Mouse (Mus musculus) liver, adult 2 months (tissue): ENCODE measurements around the gene Wap. TPM values are rescaled to one million over a fixed set of nuclear protein-coding genes. Genes with fewer than 3 reads are reported as not detected.

Experiments used
- DNase-seq: peaks from one replicate; pipeline ENCODE4 v3.0.0-alpha.2; 2011; ENCODE audit warnings: low read depth, low spot score; ENCODE audit errors: extremely low read depth
- H3K27ac ChIP-seq: fragments of 200-500 bp; replicated peaks from 2 replicates; pipeline ENCODE4 v1.5.1; 2012; ENCODE audit warnings: low read depth, mild to moderate bottlenecking, control low read depth, inconsistent platforms, low read length; ENCODE audit not compliant: insufficient read depth
- H3K27me3 ChIP-seq: fragments of 200-500 bp; 2 replicates; pipeline ENCODE4 v1.6.1; 2012; ENCODE audit warnings: mild to moderate bottlenecking, moderate library complexity, low read length, inconsistent platforms; ENCODE audit not compliant: control insufficient read depth, insufficient read depth
- H3K36me3 ChIP-seq: fragments of 200-500 bp; 2 replicates; pipeline ENCODE4 v1.6.1; 2012; ENCODE audit warnings: low read length, inconsistent platforms; ENCODE audit not compliant: control insufficient read depth, insufficient read depth
- H3K4me1 ChIP-seq: fragments of 200-500 bp; 2 replicates; pipeline ENCODE4 v1.6.1; 2011; ENCODE audit warnings: low read length; ENCODE audit not compliant: control insufficient read depth, insufficient read depth
- H3K4me3 ChIP-seq: fragments of 200-500 bp; 2 replicates; pipeline ENCODE4 v1.5.1; 2011; ENCODE audit warnings: low read depth, mild to moderate bottlenecking, control low read depth, low read length, moderate library complexity; ENCODE audit not compliant: insufficient read depth
- H3K79me2 ChIP-seq: fragments of 200-500 bp; 2 replicates; pipeline ENCODE4 v1.6.1; 2012; ENCODE audit warnings: inconsistent platforms, mild to moderate bottlenecking, low read length, moderate library complexity; ENCODE audit not compliant: control insufficient read depth, insufficient read depth
- H3K9ac ChIP-seq: fragments of 200-500 bp; 2 replicates; pipeline ENCODE4 v1.6.1; 2012; ENCODE audit warnings: low read depth, mild to moderate bottlenecking, control low read depth, inconsistent platforms, low read length
- CTCF ChIP-seq: fragments of 200-500 bp; IDR thresholded peaks from 2 replicates; pipeline ENCODE4 v1.5.1; 2011; ENCODE audit warnings: low read depth, low read length, control low read depth
- POLR2A ChIP-seq: fragments of 200-500 bp; IDR thresholded peaks from 2 replicates; pipeline ENCODE4 v1.6.1; 2011; ENCODE audit warnings: low read length, control low read depth; ENCODE audit not compliant: insufficient read depth; ENCODE audit errors: extremely low read depth
- WGBS: fragments of 180-500 bp; shearing (Covaris S2); methylation state at CpG from one replicate; pipeline ENCODE4 v1.1.7; 2018; 5-methylcytosine and 5-hydroxymethylcytosine counted together
- polyA plus RNA-seq: library from polyadenylated mRNA; depleted of rRNA; stranded (reverse); fragments of >200 nt; gene quantifications from 2 replicates; pipeline ENCODE4 v1.2.3, GENCODE M21; 2012; rRNA removed
- total RNA-seq: library from RNA; depleted of rRNA; stranded (reverse); fragments of >200 nt; gene quantifications from 2 replicates; pipeline ENCODE4 v1.2.3, GENCODE M21; 2014; rRNA removed

Gene Wap
- total and polyA plus RNA-seq, 2 experiments, result not detected

GRCm38 (mm10) chr11:6585748-6586147, 52.7 kb downstream of the Wap start:
- Histone ChIP-seq H3K27me3 (no peaks in the 10 kb centered on the region), H3K79me2 (no peaks in the 10 kb centered on the region), H3K27ac (no peak overlapping the region), H3K4me1 (no peaks in the 10 kb centered on the region; the same call in 1 of the 2 replicates), H3K36me3 (no peaks in the 10 kb centered on the region), H3K4me3 (no peak overlapping the region), H3K9ac (no peak overlapping the region)
- DNase-seq, result no peak
- 93% methylated on average over 8 of the region's 8 CpGs for WGBS
- TF ChIP-seq CTCF (no peak), POLR2A (no peak)

Other genes with a start within 250 kb of the Wap start
- 3.0 and 4.4 TPM in 2 replicates for gene Zmiz2, start 249.6 kb downstream of the Wap start, total RNA-seq
- 14.7 and 15.2 TPM in 2 replicates for gene Zmiz2, start 249.6 kb downstream of the Wap start, polyA plus RNA-seq
- gene Ppia, start 223.2 kb downstream of the Wap start, total RNA-seq, result 1,424 and 1,884 TPM in 2 replicates
- gene Ppia, start 223.2 kb downstream of the Wap start, polyA plus RNA-seq, result 454 and 472 TPM in 2 replicates
- 35.8 and 44.4 TPM in 2 replicates for gene H2afv, start 194.2 kb downstream of the Wap start, total RNA-seq
- gene H2afv, start 194.2 kb downstream of the Wap start, polyA plus RNA-seq, result 30.9 and 31.1 TPM in 2 replicates
- 11.2 and 12.6 TPM in 2 replicates for gene Purb, start 162.7 kb downstream of the Wap start, total RNA-seq
- gene Purb, start 162.7 kb downstream of the Wap start, polyA plus RNA-seq, result 2.5 and 2.6 TPM in 2 replicates
- gene Myo1g, start 117.7 kb downstream of the Wap start, total RNA-seq, result 1.1 and 2.6 TPM in 2 replicates
- 1.4 and 2.3 TPM in 2 replicates for gene Myo1g, start 117.7 kb downstream of the Wap start, polyA plus RNA-seq
- 16.5 and 18.6 TPM in 2 replicates for gene Ccm2, start 91.8 kb downstream of the Wap start, total RNA-seq
- 43.7 and 49.6 TPM in 2 replicates for gene Ccm2, start 91.8 kb downstream of the Wap start, polyA plus RNA-seq
- gene Nacad, start 32.6 kb downstream of the Wap start, total RNA-seq, result under 0.01 TPM in 2 replicates
- 0.02 TPM in 1 of 2 replicates, not detected in the other for gene Nacad, start 32.6 kb downstream of the Wap start, polyA plus RNA-seq
- 17.7 and 18.0 TPM in 2 replicates for gene Tbrg4, start 12.6 kb downstream of the Wap start, total RNA-seq
- gene Tbrg4, start 12.6 kb downstream of the Wap start, polyA plus RNA-seq, result 49.4 and 71.0 TPM in 2 replicates
- gene Ramp3, start 19.9 kb upstream of the Wap start, total RNA-seq, result 0.07 and 0.09 TPM in 2 replicates
- gene Ramp3, start 19.9 kb upstream of the Wap start, polyA plus RNA-seq, result 0.09 and 0.16 TPM in 2 replicates
- not detected in 2 replicates for gene Gm11983, start 199.0 kb upstream of the Wap start, total RNA-seq
- not detected in 2 replicates for gene Gm11983, start 199.0 kb upstream of the Wap start, polyA plus RNA-seq